8 mouse cellular contexts compared by ENCODE assay signal in genomic region chr3:88716399-88717197, GRCm38 (mm10). TPM values are rescaled to one million over a fixed set of nuclear protein-coding genes. Genes with fewer than 3 reads are reported as not detected.
DNase-seq lines count a peak whose midpoint lies in the region; ATAC-seq and TF ChIP-seq lines count a peak whose summit lies in the region.

Rit1 (plus strand) TSS chr3:88716838.

- peak within 1 kb of the TSS; percentile 82 for H3K4me2 ChIP-seq in heart, embryonic 15.5 days
- H3K4me2 ChIP-seq in liver, embryonic 14.5 days (ENCODE audit: low read depth), result peak within 1 kb of the TSS; percentile 88
- peak within 1 kb of the TSS; percentile 79 for H3K4me2 ChIP-seq in neural tube, embryonic 11.5 days (ENCODE audit: low read depth)
- peak within 1 kb of the TSS; percentile 79 for H3K4me2 ChIP-seq in stomach, postnatal 0 days (replicated peaks; ENCODE audit: low read depth)

- TF ChIP-seq EP300 in liver, embryonic 14.5 days (IDR thresholded peaks at IDR 0.05; ENCODE audit: low read depth), result no peak
- no peak for TF ChIP-seq EP300 in stomach, postnatal 0 days (optimal IDR thresholded peaks at IDR 0.05)

- peak; percentile 87 for DNase-seq in c-Kit-negative CD71-positive TER-119-positive erythroid progenitor cells, embryonic 14.5 days (ENCODE audit: low read depth, low spot score)
- DNase-seq in forebrain, embryonic 10.5 days (ENCODE audit: extremely low spot score, low spot score), result peak; percentile 80
- DNase-seq in kidney, postnatal 25 days, result peak; percentile 92 to 93
- DNase-seq in liver, embryonic 14.5 days (ENCODE audit: low read depth in 3 of 3, low spot score in 3 of 3), result peak; percentile 76 to 81 (median 79)
- peak; percentile 90 for DNase-seq in neural tube, embryonic 11.5 days (ENCODE audit: low spot score)
- peak; percentile 94 for DNase-seq in stomach, postnatal 0 days (ENCODE audit: low spot score)

- peaks cover 25% of the 10 kb centered on the region for H3K4me1 ChIP-seq in forebrain, embryonic 10.5 days
- peaks cover 20% of the 10 kb centered on the region for H3K4me1 ChIP-seq in heart, embryonic 15.5 days (replicated peaks)
- peaks cover 7 to 16% of the 10 kb centered on the region in 2 experiments for H3K4me1 ChIP-seq in liver, embryonic 14.5 days (replicated peaks; ENCODE audit: control insufficient read depth in 2 of 2, insufficient read depth in 2 of 2, low read length in 1 of 2)
- H3K4me1 ChIP-seq in neural tube, embryonic 11.5 days (ENCODE audit: control insufficient read depth, insufficient read depth, low read length), result peaks cover 3% of the 10 kb centered on the region; the same call in 1 of the 2 replicates
- H3K4me1 ChIP-seq in stomach, postnatal 0 days (replicated peaks; ENCODE audit: control insufficient read depth, insufficient read depth), result no peaks in the 10 kb centered on the region

- 2% methylated on average over 27 of the region's 27 CpGs for WGBS in forebrain, embryonic 10.5 days
- WGBS in heart, embryonic 15.5 days, result 2% methylated on average over 27 of the region's 27 CpGs
- WGBS in liver, embryonic 14.5 days (ENCODE audit: insufficient replicate concordance), result under 1% methylated on average over 27 of the region's 27 CpGs
- 2% methylated on average over 27 of the region's 27 CpGs for WGBS in neural tube, embryonic 11.5 days
- WGBS in stomach, postnatal 0 days, result 2% methylated on average over 27 of the region's 27 CpGs

- H3K9ac ChIP-seq in heart, embryonic 15.5 days, result peak within 1 kb of the TSS; percentile 71
- peak within 1 kb of the TSS; percentile 88 for H3K9ac ChIP-seq in liver, embryonic 14.5 days (replicated peaks)
- peak within 1 kb of the TSS; percentile 69 for H3K9ac ChIP-seq in neural tube, embryonic 11.5 days (ENCODE audit: low read length)
- H3K9ac ChIP-seq in stomach, postnatal 0 days (ENCODE audit: low read length), result peak within 1 kb of the TSS; percentile 79

- TF ChIP-seq CTCF in liver, embryonic 14.5 days (IDR thresholded peaks at IDR 0.05; ENCODE audit: low read depth), result no peak
- TF ChIP-seq CTCF in stomach, postnatal 0 days (IDR thresholded peaks at IDR 0.05; ENCODE audit: low read depth), result no peak

- H3K27ac ChIP-seq in forebrain, embryonic 10.5 days, result peak within 1 kb of the TSS; percentile 86
- H3K27ac ChIP-seq in heart, embryonic 15.5 days, result peak within 1 kb of the TSS; percentile 78
- H3K27ac ChIP-seq in liver, embryonic 14.5 days, result peak within 1 kb of the TSS; percentile 88
- 0 out of 2 replicates have a peak within 1 kb of the TSS, but pooled peaks have one; percentile 23 for H3K27ac ChIP-seq in neural tube, embryonic 11.5 days (ENCODE audit: low read depth, low read length)
- peak within 1 kb of the TSS; percentile 96 for H3K27ac ChIP-seq in stomach, postnatal 0 days (replicated peaks)

- no peaks in the 10 kb centered on the region for H3K9me3 ChIP-seq in forebrain, embryonic 10.5 days
- H3K9me3 ChIP-seq in heart, embryonic 15.5 days (replicated peaks), result no peaks in the 10 kb centered on the region
- H3K9me3 ChIP-seq in liver, embryonic 14.5 days (ENCODE audit: control insufficient read depth, low read length), result no peaks in the 10 kb centered on the region
- H3K9me3 ChIP-seq in neural tube, embryonic 11.5 days (ENCODE audit: control insufficient read depth, low read length), result no peaks in the 10 kb centered on the region
- no peaks in the 10 kb centered on the region for H3K9me3 ChIP-seq in stomach, postnatal 0 days (ENCODE audit: control insufficient read depth, low read length)

- H3K4me3 ChIP-seq in forebrain, embryonic 10.5 days, result peak within 1 kb of the TSS; percentile 82
- peak within 1 kb of the TSS; percentile 75 for H3K4me3 ChIP-seq in heart, embryonic 15.5 days
- H3K4me3 ChIP-seq in liver, embryonic 14.5 days (ENCODE audit: insufficient read depth in 1 of 2, low read depth in 2 of 2, low read length in 2 of 2), result peak within 1 kb of the TSS; percentile 85 to 91
- peak within 1 kb of the TSS; percentile 74 for H3K4me3 ChIP-seq in neural tube, embryonic 11.5 days (ENCODE audit: low read depth, low read length)
- H3K4me3 ChIP-seq in stomach, postnatal 0 days (ENCODE audit: low read depth, low read length), result peak within 1 kb of the TSS; percentile 75

- peak; percentile 98 for ATAC-seq in CD4-positive, CD25-positive, alpha-beta regulatory T cell, adult 4 months
- ATAC-seq in heart, embryonic 15.5 days (replicated peaks; ENCODE audit: insufficient number of reproducible peaks, insufficient read depth, low FRiP score, low read depth), result peak; percentile 88
- peak; percentile 92 for ATAC-seq in liver, embryonic 14.5 days (ENCODE audit: insufficient read depth)
- ATAC-seq in neural tube, embryonic 11.5 days (ENCODE audit: insufficient read depth, low FRiP score, low TSS enrichment), result peak; percentile 92
- peak; percentile 90 for ATAC-seq in stomach, postnatal 0 days (ENCODE audit: low FRiP score, low TSS enrichment)

- H3K27me3 ChIP-seq in forebrain, embryonic 10.5 days (ENCODE audit: poor library complexity, severe bottlenecking), result no peaks in the 10 kb centered on the region
- no peaks in the 10 kb centered on the region for H3K27me3 ChIP-seq in heart, embryonic 15.5 days
- no peaks in the 10 kb centered on the region for H3K27me3 ChIP-seq in liver, embryonic 14.5 days (ENCODE audit: control insufficient read depth, insufficient read depth, low read length)
- no peaks in the 10 kb centered on the region for H3K27me3 ChIP-seq in neural tube, embryonic 11.5 days (ENCODE audit: control insufficient read depth, insufficient read depth, low read length)
- no peaks in the 10 kb centered on the region for H3K27me3 ChIP-seq in stomach, postnatal 0 days (ENCODE audit: control insufficient read depth, insufficient read depth, low read length)

- peaks cover 69% of the 10 kb centered on the region for H3K36me3 ChIP-seq in forebrain, embryonic 10.5 days (replicated peaks)
- H3K36me3 ChIP-seq in heart, embryonic 15.5 days, result peaks cover 45% of the 10 kb centered on the region
- peaks cover 24% of the 10 kb centered on the region for H3K36me3 ChIP-seq in liver, embryonic 14.5 days (replicated peaks; ENCODE audit: control insufficient read depth, insufficient read depth, low read depth)
- peaks cover 3% of the 10 kb centered on the region for H3K36me3 ChIP-seq in neural tube, embryonic 11.5 days (ENCODE audit: control insufficient read depth, insufficient read depth, low read length)
- peaks cover 6% of the 10 kb centered on the region for H3K36me3 ChIP-seq in stomach, postnatal 0 days (ENCODE audit: control insufficient read depth, insufficient read depth, low read length)

RNA-seq across cellular contexts. Expression of gene Rit1, which starts in this region (rescaled TPM):
- polyA plus RNA-seq in CD4-positive, CD25-positive, alpha-beta regulatory T cell, adult 4 months (2017; shearing (Covaris generic)), result 10 to 100 TPM; 28.1 to 36.1 TPM
- polyA plus RNA-seq in forebrain, embryonic 10.5 days (2016; fragmentation: Nextera tagmentation; extraction: Ambion mirVana), result 32.3 and 34.3 TPM in 2 replicates
- polyA plus RNA-seq in heart, embryonic 15.5 days (2015; fragmentation: Nextera tagmentation; extraction: Ambion mirVana), result 49.9 and 55.5 TPM in 2 replicates
- polyA plus RNA-seq in liver, embryonic 14.5 days (2012; rRNA removed), result 15.8 and 20.3 TPM in 2 replicates
- polyA plus RNA-seq in liver, embryonic 14.5 days (2014; fragmentation: Nextera tagmentation; extraction: Ambion mirVana), result 30.6 and 31.6 TPM in 2 replicates
- 50.3 and 52.3 TPM in 2 replicates for polyA plus RNA-seq in neural tube, embryonic 11.5 days (2014; fragmentation: Nextera tagmentation; extraction: Ambion mirVana)
- polyA plus RNA-seq in stomach, postnatal 0 days (2015; fragmentation: Nextera tagmentation; extraction: Ambion mirVana), result 85.5 and 86.9 TPM in 2 replicates

Comparison
In these comparisons a context has a peak if more than half of its experiments do, and no peak if none do; other contexts are left out.
1. Peak in every context shown above with its lines: DNase-seq, ATAC-seq, H3K4me3 ChIP-seq and H3K27ac ChIP-seq.
2. H3K27ac ChIP-seq: peak in every context shown above with its lines; median percentile 96 in stomach, postnatal 0 days; 88 in liver, embryonic 14.5 days; 86 in forebrain, embryonic 10.5 days; 78 in heart, embryonic 15.5 days; 23 in neural tube, embryonic 11.5 days.